Mouse (Mus musculus) cerebral cortex, adult 2 months (tissue): ENCODE results near the gene Bscl2.

Source experiments
- WGBS: fragments of 180-500 bp; shearing (Covaris S2); methylation state at CpG from one replicate; pipeline ENCODE4 v1.1.7; 2018; 5-methylcytosine and 5-hydroxymethylcytosine counted together

The Bscl2 gene

DNA sequence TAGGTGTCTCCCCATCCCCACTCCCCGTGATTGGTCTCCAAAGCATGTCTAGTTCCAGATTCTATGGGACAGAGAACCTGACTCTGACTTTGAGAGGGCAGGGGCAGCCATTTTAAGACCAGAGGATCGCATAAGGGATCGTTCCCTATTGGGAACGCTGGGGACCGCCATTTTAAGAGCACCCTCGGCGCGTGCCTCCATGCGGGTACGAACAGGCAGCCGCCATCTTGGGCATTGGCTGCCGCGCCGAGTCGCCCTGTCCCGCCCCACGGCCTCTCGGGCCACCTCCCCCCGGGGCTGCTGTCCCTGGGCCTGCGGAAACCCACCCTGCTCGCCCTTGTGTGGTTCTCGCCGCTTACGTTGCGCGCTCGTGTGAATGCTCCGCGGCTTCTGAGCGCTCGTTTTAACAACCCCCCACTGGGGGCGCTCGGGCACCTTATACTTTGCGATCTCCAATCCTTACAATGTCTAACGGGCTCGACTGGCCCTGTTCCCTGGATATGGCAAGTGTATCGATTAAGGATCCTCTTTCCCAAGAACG lies at the start of gene Bscl2:
TSS of gene Bscl2 (plus strand) at position 217 of the 541 bp plus-strand sequence.
- WGBS = under 1% methylated on average over 38 of the region's 38 CpGs

DNA sequence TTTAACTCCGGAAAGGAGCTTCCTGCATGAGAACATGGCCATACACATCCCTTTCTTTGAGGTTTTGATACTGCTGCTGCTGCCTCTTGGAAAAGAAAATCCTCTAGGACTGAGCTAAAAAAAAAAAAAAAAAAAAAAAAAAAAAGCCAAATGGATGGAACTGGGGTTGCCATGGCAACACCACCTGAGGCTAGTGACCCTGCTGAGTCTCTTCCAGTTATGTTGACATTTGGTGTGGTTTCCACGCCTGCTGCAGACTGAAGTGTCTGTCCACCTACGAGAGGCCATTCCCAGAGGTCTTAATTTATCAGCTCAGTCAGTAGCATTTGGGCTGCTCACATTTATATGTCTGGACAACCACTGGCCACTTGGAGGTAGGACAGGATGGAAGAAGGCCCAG lies 48.7 kb upstream of the Bscl2 start:
- WGBS = 20% methylated on average over 3 of the region's 3 CpGs

- WGBS = 28% methylated on average over 1 of the region's 1 CpGs
These were observed 48.1 kb upstream of the Bscl2 start for GRCm38 (mm10) chr19:8789171-8789570.

GRCm38 (mm10) chr19:8790171-8790570 lies 47.1 kb upstream of the Bscl2 start:
- 54% methylated on average over 7 of the region's 7 CpGs for WGBS

- under 1% methylated on average over 25 of the region's 25 CpGs for WGBS
These were observed 38.9 kb upstream of the Bscl2 start, which contains the start of gene Polr2g for GRCm38 (mm10) chr19:8798264-8798946. Gene Polr2g, minus strand, starts transcription at chr19:8798577.

DNA sequence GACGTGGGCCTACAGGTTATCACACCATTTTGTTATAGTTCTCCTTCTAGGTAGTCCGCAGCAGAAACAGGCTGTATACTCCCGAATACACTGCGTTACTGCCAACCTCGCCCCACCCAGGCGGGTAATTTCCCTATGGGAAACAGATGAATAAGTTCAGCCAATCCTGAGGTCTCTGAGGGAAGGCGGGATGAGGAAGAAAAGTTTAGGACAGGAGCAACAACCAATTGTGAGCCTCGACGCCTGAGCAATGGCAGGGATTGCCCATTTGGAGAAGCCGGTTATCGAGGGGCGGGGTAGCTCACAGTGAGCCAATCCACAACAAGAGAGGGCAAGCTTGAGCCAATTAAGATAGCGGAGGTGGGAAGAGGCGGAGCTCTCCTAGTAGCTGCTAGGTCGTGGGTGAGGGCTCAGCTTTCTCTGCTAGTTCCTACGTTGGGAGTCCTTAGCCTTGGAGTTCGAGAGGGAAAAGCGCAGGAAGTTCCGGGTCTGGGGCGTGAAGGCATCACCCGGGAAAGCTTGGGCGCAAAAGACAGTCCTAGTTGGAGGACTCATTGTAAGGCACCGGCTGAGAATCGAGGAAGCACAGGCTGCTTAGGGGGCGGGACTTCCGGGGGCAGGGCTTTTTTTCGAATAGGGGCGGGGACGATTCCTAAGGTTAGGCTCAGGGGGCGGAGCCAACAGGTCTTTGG lies 35.0 kb upstream of the Bscl2 start, which contains the start of gene Zbtb3:
TSS of gene Zbtb3 (plus strand) at position 426 of the 692 bp plus-strand sequence.
- under 1% methylated on average over 30 of the region's 30 CpGs for WGBS

DNA sequence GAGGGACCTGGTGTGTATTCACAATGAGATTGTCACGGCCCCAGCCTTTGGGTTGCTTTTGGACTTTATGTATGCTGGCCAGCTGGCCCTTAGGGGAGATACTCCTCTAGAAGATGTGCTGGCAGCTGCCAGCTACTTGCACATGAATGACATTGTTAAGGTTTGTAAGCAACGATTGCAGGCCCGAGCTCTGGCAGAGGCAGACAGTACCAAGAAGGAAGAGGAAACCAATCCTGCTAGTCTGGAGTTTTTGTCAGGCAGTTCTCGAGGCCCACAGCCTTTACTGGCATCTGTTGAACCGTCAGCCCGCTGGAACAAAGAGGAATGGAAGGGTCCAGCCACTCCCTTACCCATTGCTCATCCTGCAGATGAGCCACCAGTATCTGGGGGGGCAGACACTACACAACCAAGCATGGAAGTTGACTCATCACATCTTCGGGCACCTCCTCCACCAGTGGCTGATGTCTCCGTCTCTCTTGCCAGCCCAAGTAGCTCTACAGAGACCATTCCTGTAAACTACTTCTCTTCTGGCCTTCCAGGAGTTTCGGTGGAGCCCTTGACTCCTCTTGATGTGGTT lies 34.0 kb upstream of the Bscl2 start:
- whole genome bisulfite sequencing = 62% methylated on average over 9 of the region's 9 CpGs

GRCm38 (mm10) chr19:8803879-8804660 lies 33.2 kb upstream of the Bscl2 start:
- 90% methylated on average over 11 of the region's 11 CpGs for WGBS

- WGBS = 82% methylated on average over 5 of the region's 5 CpGs
These were observed 30.5 kb upstream of the Bscl2 start for GRCm38 (mm10) chr19:8806810-8807209.

DNA sequence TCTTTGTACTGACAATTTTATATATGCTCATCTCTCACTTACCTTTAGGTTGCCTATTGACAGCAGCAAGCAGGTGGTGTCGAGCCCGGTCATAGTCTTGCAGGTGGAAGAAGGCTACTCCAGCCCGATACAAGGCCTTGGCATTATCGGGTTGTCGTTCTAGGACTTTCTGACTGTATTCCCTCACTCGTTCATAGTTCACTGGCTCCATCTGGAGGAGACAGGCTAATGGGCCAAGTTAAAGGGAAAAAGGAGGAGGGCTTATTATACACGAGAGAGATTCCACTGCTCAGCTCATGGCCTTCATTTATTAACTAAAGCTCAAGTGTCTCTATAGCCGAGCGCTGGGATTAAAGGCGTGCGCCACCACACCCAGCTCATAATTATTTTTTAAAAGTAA lies 21.5 kb upstream of the Bscl2 start:
- WGBS = 56% methylated on average over 11 of the region's 11 CpGs

DNA sequence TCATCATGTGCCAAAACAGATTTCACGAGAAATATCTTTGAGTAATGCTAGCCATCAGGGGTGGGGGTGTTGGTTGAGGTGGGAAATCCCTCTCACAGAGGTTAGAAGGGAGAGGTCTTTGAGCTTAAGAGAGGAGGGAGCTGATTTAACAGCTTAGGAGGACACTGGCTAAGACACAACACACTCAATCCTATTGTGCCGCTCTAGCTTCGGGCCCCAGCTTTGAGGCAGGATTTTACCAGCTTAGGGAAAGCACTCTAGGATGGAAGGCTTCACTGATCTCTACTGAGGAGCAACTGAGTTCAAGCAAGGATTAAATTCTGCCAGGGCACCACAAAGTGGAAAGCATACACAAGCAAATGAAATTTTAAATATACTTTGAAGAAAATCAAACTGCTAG lies 20.3 kb upstream of the Bscl2 start:
- WGBS = 49% methylated on average over 3 of the region's 3 CpGs

DNA sequence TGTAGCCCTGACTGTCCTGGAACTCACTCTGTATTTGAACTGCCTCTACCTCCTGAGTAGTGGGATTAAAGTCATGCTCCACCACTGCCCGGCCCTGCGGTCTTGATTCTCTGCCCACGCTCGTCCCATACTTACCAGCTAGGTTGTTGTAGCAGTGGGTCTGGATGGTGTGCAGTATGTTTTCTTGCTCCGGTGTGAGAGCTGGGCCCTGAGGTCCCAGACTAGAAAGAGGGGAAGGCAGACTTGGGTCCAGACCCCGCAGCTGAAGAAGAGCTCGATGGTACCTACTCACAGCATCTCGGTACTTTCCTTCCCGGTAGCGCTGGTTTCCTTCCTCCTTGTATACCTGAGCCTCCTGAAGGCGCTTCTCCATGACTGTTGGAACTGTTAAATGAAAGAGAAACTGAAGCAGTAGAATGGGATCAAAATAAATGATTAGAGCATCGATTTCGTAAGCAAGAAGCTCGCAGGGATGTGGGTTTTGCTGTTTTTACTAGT lies 18.9 kb upstream of the Bscl2 start:
- 13% methylated on average over 14 of the region's 14 CpGs for WGBS

GRCm38 (mm10) chr19:8818801-8819595 lies 18.3 kb upstream of the Bscl2 start, which contains the start of gene Ttc9c:
Gene Ttc9c, minus strand, starts transcription at chr19:8819333.
- under 1% methylated on average over 33 of the region's 33 CpGs for WGBS

DNA sequence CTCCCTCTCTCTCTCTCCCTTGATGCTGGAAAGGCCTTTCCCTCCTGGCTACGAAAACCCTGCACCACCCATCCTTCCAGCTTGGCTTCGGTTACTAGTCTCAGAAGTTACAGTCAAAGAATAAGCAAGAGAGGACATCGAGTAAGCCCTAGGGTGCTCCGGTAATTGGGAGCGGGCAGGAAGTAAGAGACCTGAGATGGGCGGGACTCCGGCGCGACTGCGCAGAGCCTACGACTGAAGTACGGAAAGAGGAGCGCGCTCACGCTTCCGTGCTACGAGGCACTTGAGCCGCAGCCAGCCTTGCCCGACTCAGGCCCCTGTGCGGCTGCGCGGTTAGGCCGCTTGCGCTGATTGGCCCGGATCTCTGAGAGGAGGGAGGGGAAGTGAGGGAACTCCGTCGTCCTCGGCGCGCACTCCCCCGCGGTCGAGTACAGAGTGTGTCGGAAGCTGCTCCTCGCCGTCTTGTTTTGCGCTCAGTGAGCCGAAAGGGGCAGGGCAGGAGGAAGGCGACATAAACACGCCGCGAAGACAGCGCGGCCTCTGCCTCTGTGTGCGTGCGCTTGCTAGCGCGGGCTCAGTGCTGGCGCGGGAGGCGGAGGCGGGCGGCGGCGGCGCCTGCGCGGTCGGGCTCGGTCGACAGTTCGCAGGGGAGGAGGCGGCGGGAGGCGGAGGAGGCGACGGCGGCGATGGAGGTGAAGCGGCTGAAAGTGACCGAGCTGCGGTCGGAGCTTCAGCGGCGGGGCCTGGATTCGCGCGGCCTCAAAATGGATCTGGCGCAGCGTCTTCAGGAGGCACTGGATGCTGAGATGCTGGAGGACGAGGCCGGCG lies 17.5 kb upstream of the Bscl2 start, which contains the start of gene Hnrnpul2:
TSS of gene Hnrnpul2 (plus strand) at position 415 of the 828 bp plus-strand sequence.
- under 1% methylated on average over 83 of the region's 83 CpGs for WGBS

GRCm38 (mm10) chr19:8820424-8820956 lies 16.8 kb upstream of the Bscl2 start:
- WGBS = under 1% methylated on average over 48 of the region's 48 CpGs

DNA sequence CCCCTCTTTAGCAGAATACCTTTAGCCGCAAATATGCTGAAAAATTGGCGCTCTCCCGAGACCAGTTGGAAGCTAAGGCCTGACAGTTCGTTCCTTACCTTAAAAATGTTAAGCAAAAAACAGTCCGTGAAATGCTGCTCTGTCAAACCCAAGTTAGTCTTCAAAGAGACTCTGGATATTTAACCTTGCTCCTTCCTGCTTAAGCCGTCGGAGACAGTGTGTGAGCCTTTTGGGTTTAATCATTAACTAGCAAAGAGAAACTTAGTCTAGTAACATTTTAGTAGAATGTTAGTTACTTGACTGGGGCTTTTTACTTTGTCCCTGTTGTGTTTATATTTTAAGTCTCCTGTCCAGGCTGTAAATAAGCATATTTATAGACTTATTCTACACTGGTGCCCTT lies 16.1 kb upstream of the Bscl2 start:
- under 1% methylated on average over 7 of the region's 7 CpGs for WGBS

DNA sequence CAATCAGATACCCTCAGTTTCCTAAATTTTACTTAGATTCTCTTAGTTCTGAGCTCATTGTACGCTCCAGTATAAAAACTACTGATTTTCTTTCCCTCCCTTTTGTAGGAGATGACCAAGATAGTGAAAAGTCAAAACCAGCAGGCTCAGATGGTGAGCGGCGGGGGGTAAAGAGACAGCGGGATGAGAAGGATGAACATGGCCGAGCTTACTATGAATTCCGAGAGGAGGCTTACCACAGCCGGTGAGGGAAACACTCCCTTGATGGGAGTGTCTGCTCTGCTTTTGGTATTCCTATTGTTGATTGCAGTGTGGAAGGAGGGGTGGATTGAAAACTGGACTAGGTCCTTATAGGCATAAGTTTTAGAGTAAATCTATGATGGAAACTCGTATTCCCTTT lies 14.6 kb upstream of the Bscl2 start:
- 24% methylated on average over 8 of the region's 8 CpGs for WGBS

DNA sequence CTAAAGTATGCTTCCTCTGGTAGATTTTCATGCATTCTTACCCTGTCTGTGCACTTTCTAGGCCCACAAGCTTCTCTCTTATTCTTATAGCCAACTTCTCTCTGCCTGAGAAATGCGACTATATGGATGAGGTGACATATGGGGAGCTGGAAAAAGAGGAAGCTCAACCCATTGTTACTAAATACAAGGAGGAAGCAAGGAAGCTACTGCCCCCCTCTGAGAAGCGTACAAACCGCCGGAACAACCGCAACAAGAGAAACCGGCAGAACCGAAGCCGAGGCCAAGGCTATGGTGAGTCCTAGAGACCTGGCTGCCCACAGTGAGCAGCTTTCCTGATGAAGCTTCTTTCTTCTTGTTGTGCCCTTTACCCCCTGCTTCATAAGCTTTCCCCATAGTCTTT lies 7.6 kb upstream of the Bscl2 start, which contains the start of gene AC129217.1:
TSS of gene AC129217.1 (plus strand) at position 114 of the 400 bp plus-strand sequence.
- WGBS = 69% methylated on average over 8 of the region's 8 CpGs

DNA sequence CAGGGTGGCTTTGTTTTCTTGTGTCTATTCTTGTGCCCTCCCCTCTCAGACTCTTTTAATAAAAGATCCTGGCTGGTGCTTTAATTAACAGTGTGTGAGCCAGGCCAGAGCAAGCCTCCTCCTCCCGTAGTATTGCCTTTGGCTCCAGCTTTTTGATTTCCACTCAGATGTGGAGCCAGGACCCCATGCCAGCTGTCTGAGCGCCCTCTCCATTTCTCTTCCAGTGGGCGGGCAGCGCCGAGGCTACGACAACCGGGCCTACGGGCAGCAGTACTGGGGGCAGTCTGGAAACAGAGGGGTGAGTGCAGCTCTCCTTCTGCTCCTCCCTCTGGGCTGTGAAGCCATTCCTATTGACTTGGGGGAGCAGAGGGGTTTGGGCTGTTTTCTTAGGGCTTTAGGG lies 6.6 kb upstream of the Bscl2 start:
- WGBS = 28% methylated on average over 8 of the region's 8 CpGs
